Mouse (Mus musculus): ENCODE measurements at regions not wholly inside any gene's neighbourhood (a gene's known extent, or its start where the extent isn't known, plus 50 kb on each side); places are given as distances from the start of the nearest gene placed in this dataset.

DNA sequence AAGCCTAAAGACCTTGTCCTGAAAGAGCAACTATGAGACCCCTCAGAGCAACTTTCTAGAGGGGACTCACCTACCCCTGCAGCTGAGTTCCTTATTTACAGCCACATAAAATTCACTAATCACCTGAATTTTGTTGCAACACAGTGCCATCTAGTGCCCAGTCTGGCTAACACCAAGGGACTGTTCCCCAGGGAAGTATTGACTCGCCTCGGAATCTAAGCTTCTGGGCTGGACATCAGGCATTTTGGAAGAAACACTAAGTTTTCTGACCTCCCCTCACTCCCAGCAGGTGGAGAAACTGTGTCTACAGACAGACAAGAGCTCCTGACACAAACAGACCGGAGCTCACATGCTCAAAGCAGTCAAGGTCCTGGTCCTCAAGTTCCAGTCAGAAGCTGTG, 343.4 kb downstream of the Rnf144a start:
- peak; percentile 54 to 68 for DNase-seq (ENCODE audit: low spot score in 2 of 2)

- DNase-seq (ENCODE audit: low spot score in 2 of 2), result no peak
These were observed 346.4 kb downstream of the Rnf144a start for GRCm38 (mm10) chr12:26068685-26069008.

DNA sequence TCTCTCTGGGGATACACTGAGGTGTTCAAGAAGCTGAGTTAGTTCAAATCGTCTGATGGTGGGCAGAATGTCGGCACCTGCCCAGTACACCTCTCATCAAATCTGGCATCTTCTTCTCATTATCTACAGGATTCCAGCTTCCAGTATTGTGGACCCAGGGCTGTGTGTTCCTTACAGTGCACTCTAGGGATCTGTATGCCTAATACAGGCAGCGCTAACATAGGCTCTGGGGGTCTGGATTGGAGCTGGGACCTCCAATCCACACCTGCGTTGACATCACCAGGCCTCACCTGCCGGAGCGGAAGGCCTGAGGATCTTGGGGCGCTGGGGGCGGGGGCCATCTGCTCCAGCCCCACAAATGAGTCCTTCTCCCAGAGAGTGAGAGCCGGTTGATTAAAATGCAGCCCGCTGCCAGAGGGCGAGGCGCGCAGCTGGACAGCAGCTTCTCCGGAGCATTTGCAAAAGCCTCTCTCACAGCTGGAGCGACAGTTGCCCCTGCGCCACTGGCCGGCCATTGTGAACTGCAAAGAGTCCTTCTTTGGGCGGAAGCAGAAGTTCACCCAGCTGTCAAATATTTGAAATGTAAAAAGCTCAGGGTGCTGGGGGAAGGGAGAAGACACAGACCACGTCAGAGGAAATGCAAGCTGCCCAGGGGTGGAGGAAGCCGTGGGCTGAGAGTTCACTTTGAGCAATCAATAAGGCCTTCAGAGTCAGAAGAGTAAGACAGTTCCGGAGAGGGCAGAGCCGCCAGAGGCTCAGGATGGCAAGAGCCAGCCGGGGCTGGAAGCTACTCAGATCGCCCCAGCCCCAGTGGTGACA, 347.0 kb downstream of the Rnf144a start:
- DNase-seq (ENCODE audit: low spot score in 2 of 2), result no peak

GRCm38 (mm10) chr12:26060378-26060777, 354.7 kb downstream of the Rnf144a start:
- DNase-seq (ENCODE audit: low spot score in 2 of 2), result no peak

DNA sequence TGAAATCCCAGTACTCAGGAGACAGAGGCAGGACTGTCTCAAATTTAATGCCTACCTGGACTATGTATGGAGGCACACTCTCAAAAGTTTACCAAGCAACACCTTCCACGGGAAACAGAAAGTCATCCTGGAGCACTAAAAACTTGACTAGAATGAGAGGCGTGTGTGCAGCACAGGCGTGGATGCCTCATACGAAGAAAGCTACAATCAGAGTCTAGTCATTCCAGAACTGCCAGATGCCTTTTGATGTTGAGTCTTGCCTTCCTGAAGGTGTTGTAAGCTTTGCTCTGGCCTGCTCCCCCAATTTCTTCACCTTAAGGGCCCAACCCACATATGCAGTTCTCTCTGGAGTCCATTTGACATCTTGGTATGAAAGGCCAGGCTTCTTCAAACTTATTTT, 356.0 kb downstream of the Rnf144a start:
- DNase-seq (ENCODE audit: low spot score in 2 of 2), result no peak

GRCm38 (mm10) chr12:26057491-26058054, 357.5 kb downstream of the Rnf144a start:
- DNase-seq (ENCODE audit: low spot score in 2 of 2), result no peak

DNA sequence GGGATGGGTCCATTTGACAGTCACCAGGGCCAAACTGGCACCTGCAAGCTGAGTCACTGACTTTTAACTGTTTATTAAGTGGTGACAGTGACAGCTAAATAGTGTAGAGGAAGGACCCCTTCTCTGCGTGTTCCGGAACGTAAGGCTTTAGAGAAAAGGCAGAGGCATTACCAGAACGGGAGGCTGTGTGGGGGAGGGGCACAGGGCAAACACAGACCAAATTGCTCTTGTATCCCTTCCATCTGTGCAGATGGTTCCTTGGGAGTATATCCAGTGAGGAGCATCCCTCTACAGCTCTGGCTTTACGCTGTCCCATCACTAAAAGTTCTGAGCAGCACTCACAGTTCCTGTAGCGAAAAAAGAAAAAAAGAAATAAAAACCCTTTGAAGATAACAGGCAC, 368.1 kb downstream of the Rnf144a start:
- no peak for DNase-seq (ENCODE audit: low spot score in 2 of 2)

DNA sequence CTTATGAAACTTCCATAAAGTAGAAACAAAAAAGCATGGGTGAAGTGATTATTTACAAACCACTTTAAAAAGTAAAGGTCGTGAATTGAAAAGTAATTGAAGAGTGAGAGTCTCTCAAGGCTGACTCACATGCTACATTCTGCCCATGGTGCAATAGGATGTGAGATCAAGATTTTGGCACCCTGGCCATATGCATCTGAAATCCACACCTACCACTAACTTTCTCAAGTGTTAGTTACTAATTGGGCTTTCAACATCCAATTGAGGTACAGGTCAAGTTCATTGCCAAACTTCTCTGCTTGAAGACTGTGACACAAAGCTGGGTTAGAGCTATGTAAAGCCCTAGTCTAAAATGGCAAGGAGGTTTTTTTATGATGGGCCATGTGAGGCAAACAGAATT, 369.7 kb downstream of the Rnf144a start:
- no peak for DNase-seq (ENCODE audit: low spot score in 2 of 2)

GRCm38 (mm10) chr12:26012951-26013350, 402.1 kb downstream of the Rnf144a start:
- no peak for DNase-seq (ENCODE audit: low spot score in 2 of 2)

GRCm38 (mm10) chr12:25994063-25994462, 421.0 kb downstream of the Rnf144a start:
- no peak for DNase-seq (ENCODE audit: low spot score in 2 of 2)

DNA sequence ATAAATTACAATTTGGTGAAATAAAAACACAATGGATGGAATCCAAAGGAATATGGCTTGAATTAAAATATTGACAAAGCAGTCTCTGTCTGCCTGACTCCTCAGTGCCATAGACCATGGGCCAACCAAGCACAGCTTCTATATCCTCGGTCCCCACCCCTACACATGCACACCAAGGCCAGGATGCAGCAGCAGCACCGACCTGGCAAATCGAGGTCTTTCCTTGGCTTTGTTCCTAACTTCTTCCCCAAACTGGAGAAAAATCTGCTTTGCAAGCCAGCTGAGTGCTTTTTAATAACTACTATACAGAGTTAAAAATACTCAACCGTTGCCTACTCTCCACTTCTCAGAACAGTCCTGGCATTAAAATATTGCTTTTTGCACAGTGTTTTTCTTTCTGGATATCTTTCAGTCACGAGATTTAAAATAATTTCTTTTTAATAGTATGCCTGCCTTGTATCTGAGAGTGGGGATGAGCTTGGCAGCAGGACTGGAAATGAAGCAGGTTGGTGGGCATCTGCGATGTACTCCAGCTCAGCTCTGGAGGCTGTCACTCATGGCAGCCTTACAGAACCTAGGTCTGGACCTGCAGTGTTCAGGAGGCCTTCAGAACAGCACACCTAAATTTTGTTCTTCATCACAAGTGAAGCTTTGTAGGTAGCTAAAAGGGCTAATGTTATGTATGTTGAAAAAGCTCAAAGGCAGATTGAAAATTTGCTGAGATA, 423.1 kb downstream of the Rnf144a start:
- no peak for DNase-seq (ENCODE audit: low spot score in 2 of 2)

GRCm38 (mm10) chr12:25982545-25982944, 432.5 kb downstream of the Rnf144a start:
- DNase-seq (ENCODE audit: low spot score in 2 of 2), result no peak

- no peak for DNase-seq (ENCODE audit: low spot score in 2 of 2)
These were observed 436.7 kb downstream of the Rnf144a start for GRCm38 (mm10) chr12:25978335-25978734.

GRCm38 (mm10) chr12:25958584-25958983, 456.5 kb downstream of the Rnf144a start:
- no peak for DNase-seq (ENCODE audit: low spot score in 2 of 2)

DNA sequence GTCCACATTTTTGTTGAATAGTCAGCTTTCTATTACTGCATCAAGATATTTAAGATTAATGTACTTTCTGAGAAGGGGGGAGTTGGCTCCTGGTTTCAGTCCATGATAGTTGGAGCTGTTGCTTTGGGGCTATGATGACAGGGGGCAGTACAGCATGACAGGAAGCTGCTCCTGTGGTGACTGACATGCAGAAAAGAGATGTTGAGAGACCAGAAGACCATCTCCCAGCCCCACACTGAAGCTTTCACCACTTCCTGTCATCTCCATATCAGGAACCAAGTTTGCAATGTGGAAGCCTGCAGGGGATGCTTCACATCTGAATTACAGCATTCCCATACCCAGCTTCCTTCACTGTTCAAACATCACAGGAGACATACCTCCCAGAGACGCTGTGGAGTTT, 457.5 kb downstream of the Rnf144a start:
- no peak for DNase-seq (ENCODE audit: low spot score in 2 of 2)

GRCm38 (mm10) chr12:25947107-25947506, 467.9 kb downstream of the Rnf144a start:
- DNase-seq (ENCODE audit: low spot score in 2 of 2), result no peak

GRCm38 (mm10) chr12:25946121-25946520, 468.9 kb downstream of the Rnf144a start:
- no peak for DNase-seq (ENCODE audit: low spot score in 2 of 2)

DNA sequence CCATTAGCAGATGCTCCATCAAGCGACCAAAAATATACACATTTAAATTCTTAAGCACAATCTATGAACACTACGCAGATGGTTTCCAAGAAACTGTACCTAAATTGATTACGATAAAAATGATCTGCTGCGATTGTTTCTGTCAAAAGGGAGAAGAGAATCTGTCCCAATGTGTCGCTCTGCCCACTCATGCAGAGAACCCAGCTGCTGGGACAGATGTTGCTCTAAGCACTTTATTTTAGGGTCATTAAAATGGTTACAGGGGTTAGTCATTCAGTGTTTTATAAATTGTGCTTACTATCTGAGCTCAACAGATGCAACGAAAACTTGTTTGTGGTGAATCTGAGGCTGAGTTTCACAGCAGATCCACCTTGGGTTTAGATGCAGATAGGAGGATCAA, 476.2 kb downstream of the Rnf144a start:
- DNase-seq (ENCODE audit: low spot score in 2 of 2), result no peak

DNA sequence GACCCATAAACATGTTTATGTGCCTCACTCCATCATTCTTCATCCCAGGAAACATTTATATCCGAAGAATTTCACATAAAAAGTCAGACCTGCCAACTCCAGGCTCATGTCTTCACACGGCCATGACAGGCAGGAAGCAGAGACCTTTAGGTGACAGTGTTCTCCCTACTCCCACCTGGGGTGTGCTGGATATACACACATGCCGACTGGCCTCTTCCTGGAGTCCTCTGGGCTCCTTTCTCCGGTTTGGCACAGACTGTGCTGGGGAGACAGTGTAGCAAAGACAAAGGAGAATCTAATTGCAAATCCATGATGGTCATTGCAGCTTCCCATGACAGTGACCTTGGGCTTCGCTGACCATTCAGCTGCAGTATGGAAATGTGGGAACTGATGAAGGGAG, 480.1 kb downstream of the Rnf144a start:
- no peak for DNase-seq (ENCODE audit: low spot score in 2 of 2)

- DNase-seq (ENCODE audit: low spot score in 2 of 2), result no peak
These were observed 480.5 kb downstream of the Rnf144a start for GRCm38 (mm10) chr12:25934526-25934925.

- DNase-seq (ENCODE audit: low spot score in 2 of 2), result no peak
These were observed 488.7 kb downstream of the Rnf144a start for GRCm38 (mm10) chr12:25926367-25926766.

GRCm38 (mm10) chr12:25924526-25924925, 490.5 kb downstream of the Rnf144a start:
- no peak for DNase-seq (ENCODE audit: low spot score in 2 of 2)

GRCm38 (mm10) chr12:25923772-25924171, 491.3 kb downstream of the Rnf144a start:
- DNase-seq (ENCODE audit: low spot score in 2 of 2), result no peak
